Mouse (Mus musculus) thymus, adult 2 months (tissue): ENCODE data around the gene Ebf1.

Experiments used
- CTCF ChIP-seq: fragments of 200-500 bp; IDR thresholded peaks from 2 replicates; pipeline ENCODE4 v1.5.1; 2012; ENCODE audit warnings: mild to moderate bottlenecking, control low read depth, low read length, moderate library complexity, borderline replicate concordance; ENCODE audit not compliant: control insufficient read depth, poor library complexity, insufficient read depth; ENCODE audit errors: extremely low read depth
- POLR2A ChIP-seq: fragments of 200-500 bp; IDR thresholded peaks from 2 replicates; pipeline ENCODE4 v1.6.1; 2012; ENCODE audit warnings: mild to moderate bottlenecking, low read length, control low read depth, moderate library complexity; ENCODE audit not compliant: control insufficient read depth, poor library complexity, insufficient read depth; ENCODE audit errors: extremely low read depth

- TF ChIP-seq CTCF (no peak), POLR2A (no peak)
Observed at GRCm38 (mm10) chr11:44832227-44832939, 215.3 kb downstream of the Ebf1 start.
